Mouse (Mus musculus) CH12.LX (cell line): ENCODE results near the gene Lamc2. TPM values are rescaled to one million over a fixed set of nuclear protein-coding genes. Genes with fewer than 3 reads are reported as not detected.

Experiments
- DNase-seq: peaks from one replicate; pipeline ENCODE4 v3.0.0-alpha.2; 2013; ENCODE audit errors: extremely low read depth
- H3K27ac ChIP-seq: 2 replicates; pipeline ENCODE4 v1.5.1; 2012; ENCODE audit warnings: low read depth, mild to moderate bottlenecking, control low read depth, moderate library complexity; ENCODE audit not compliant: insufficient read depth
- H3K27me3 ChIP-seq: replicated peaks from 2 replicates; pipeline ENCODE3; 2012; ENCODE audit warnings: inconsistent platforms
- H3K36me3 ChIP-seq, 2 experiments: replicated peaks in 1 of 2; 2 replicates each; pipeline versions ENCODE3 to v1.6.1; 2012; ENCODE audit warnings: inconsistent platforms in 1 of 2, low read length in 1 of 2, mild to moderate bottlenecking in 1 of 2, mixed read lengths in 1 of 2, moderate library complexity in 1 of 2; ENCODE audit not compliant: control insufficient read depth in 1 of 2, insufficient read depth in 1 of 2
- H3K4me1 ChIP-seq, 2 experiments: 2 replicates each; pipeline ENCODE4 v1.6.1; 2012; ENCODE audit warnings: inconsistent platforms in 1 of 2, moderate library complexity in 1 of 2; ENCODE audit not compliant: insufficient read depth in 2 of 2, control insufficient read depth in 1 of 2
- H3K4me2 ChIP-seq: 2 replicates; pipeline ENCODE4 v1.6.1; 2012; ENCODE audit warnings: low read depth, mild to moderate bottlenecking, control low read depth; ENCODE audit not compliant: poor library complexity, insufficient read depth, severe bottlenecking
- H3K4me3 ChIP-seq, 3 experiments: fragments of 150-350 bp in 1 of 3; sonication (generic) in 1 of 3; replicated peaks in 1 of 3; 2 replicates each; pipeline versions ENCODE3 to v1.5.1; 2011 to 2012; ENCODE audit warnings: low read depth in 2 of 3, low read length in 2 of 3, mild to moderate bottlenecking in 2 of 3, moderate library complexity in 2 of 3, control low read depth in 1 of 3, improper control_type of control experiment in 1 of 3, inconsistent platforms in 1 of 3, mixed read lengths in 1 of 3; ENCODE audit not compliant: poor library complexity in 1 of 3
- H3K79me2 ChIP-seq: replicated peaks from 2 replicates; pipeline ENCODE4 v1.6.1; 2012; ENCODE audit warnings: mild to moderate bottlenecking, moderate library complexity; ENCODE audit not compliant: control insufficient read depth, poor library complexity, insufficient read depth, severe bottlenecking; ENCODE audit errors: extremely low read depth
- H3K9ac ChIP-seq: 2 replicates; pipeline ENCODE4 v1.6.1; 2012; ENCODE audit warnings: low read depth, mild to moderate bottlenecking, control low read depth, moderate library complexity; ENCODE audit not compliant: insufficient read depth
- H3K9me3 ChIP-seq: replicated peaks from 2 replicates; pipeline ENCODE3; 2012; ENCODE audit warnings: low read length, inconsistent platforms, mixed read lengths
- CTCF ChIP-seq, 2 experiments: IDR thresholded peaks in 1 of 2; conservative IDR thresholded peaks in 1 of 2; 2 replicates each; pipeline ENCODE4 v1.5.1; 2011 to 2012; ENCODE audit warnings: low read depth in 2 of 2, low read length in 2 of 2, improper control_type of control experiment in 1 of 2, inconsistent platforms in 1 of 2, mild to moderate bottlenecking in 1 of 2, moderate library complexity in 1 of 2
- HCFC1 ChIP-seq: IDR thresholded peaks from 2 replicates; pipeline ENCODE4 v1.6.1; 2012; ENCODE audit warnings: low read depth, mild to moderate bottlenecking, inconsistent platforms, low read length, improper control_type of control experiment
- MAX ChIP-seq: IDR thresholded peaks from 2 replicates; pipeline ENCODE4 v1.6.1; 2011; ENCODE audit warnings: low read length, improper control_type of control experiment
- MAZ ChIP-seq: IDR thresholded peaks from 2 replicates; pipeline ENCODE4 v1.6.1; 2012; ENCODE audit warnings: low read depth, mild to moderate bottlenecking, inconsistent platforms, low read length, improper control_type of control experiment, moderate library complexity
- MXI1 ChIP-seq: IDR thresholded peaks from 2 replicates; pipeline ENCODE4 v1.6.1; 2011; ENCODE audit warnings: mild to moderate bottlenecking, low read depth, low read length, improper control_type of control experiment
- NELFE ChIP-seq: IDR thresholded peaks from 2 replicates; pipeline ENCODE4 v1.6.1; 2011; ENCODE audit warnings: low read depth, low read length, improper control_type of control experiment
- SIN3A ChIP-seq: IDR thresholded peaks from 2 replicates; pipeline ENCODE4 v1.6.1; 2012; ENCODE audit warnings: low read length, improper control_type of control experiment, inconsistent platforms
- SMC3 ChIP-seq: IDR thresholded peaks from 2 replicates; pipeline ENCODE4 v1.6.1; 2011; ENCODE audit warnings: low read depth, low read length, improper control_type of control experiment
- TCF12 ChIP-seq: IDR thresholded peaks from 2 replicates; pipeline ENCODE4 v1.6.1; 2014; ENCODE audit warnings: low read depth, mild to moderate bottlenecking, inconsistent platforms, low read length, improper control_type of control experiment
- ZKSCAN1 ChIP-seq: IDR thresholded peaks from 2 replicates; pipeline ENCODE4 v1.6.1; 2012; ENCODE audit warnings: low read depth, inconsistent platforms, low read length, improper control_type of control experiment, borderline replicate concordance
- dilution Hi-C: fragments of 300-500 bp; cut with MboI; formaldehyde crosslinking; loops from 2 replicates; pipeline ENCODE4 v1.14.3; 2020; ENCODE audit warnings: low sequenced_read_pairs; ENCODE audit not compliant: extremely low pct_unique_long_range_greater_than_20kb, extremely low pct_ligation_motif_present
- in situ Hi-C: fragments of 300-500 bp; cut with MboI; formaldehyde crosslinking; loops from 3 replicates; pipeline ENCODE4 v1.14.3; 2019; ENCODE audit warnings: low sequenced_read_pairs, low pct_ligation_motif_present, low pct_unique_long_range_greater_than_20kb, mixed read lengths
- polyA plus RNA-seq: library from polyadenylated mRNA; unstranded; fragments of >175 nt; gene quantifications from 2 replicates; pipeline ENCODE4 v1.2.1, GENCODE M21; 2012; ENCODE audit warnings: low read depth; ENCODE audit not compliant: insufficient read length
- total RNA-seq, 2 experiments: library from RNA; depleted of rRNA; stranded (reverse); fragments of 300-350 nt in 1 of 2; fragments of >200 nt in 1 of 2; gene quantifications; 2 replicates each; pipeline ENCODE4 v1.2.3; 2012 to 2014

Gene Lamc2
- total and polyA plus RNA-seq, 3 experiments = 0.09 to 1.0 (median 0.25) TPM

DNA sequence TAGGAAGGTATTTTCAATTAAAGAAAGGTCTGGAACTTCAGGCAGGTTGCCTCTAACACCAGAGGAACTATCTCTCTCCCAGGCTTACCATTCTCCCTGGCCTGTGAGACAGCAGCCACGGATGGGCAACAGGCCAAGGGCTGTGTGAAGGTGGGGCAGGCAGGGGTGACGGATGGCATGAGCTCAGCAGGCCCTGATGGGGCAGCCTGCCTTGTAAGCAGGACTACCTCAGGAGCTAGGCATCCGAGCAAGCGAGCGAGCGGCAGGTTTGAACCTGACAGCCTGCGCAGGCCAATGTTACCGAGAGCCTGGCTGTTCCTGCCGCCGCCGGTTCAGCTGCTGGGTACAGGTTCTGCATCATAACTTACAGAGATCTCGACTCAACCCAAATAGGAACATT, 11.4 kb downstream of the Lamc2 start:
- H3K9me3 ChIP-seq = no peaks in the 10 kb centered on the region
- no peaks in the 10 kb centered on the region for H3K27me3 ChIP-seq
- H3K79me2 ChIP-seq = no peaks in the 10 kb centered on the region
- H3K4me3 ChIP-seq = no peak overlapping the region
- no peak for TF ChIP-seq ZKSCAN1
- TF ChIP-seq CTCF (conservative IDR thresholded peaks at IDR 0.05 in 1 of 2, IDR thresholded peaks at IDR 0.05 in 1 of 2; ENCODE audit: low read depth in 2 of 2, low read length in 2 of 2) = no peak
- TF ChIP-seq SMC3 = no peak
- TF ChIP-seq SIN3A = no peak
- TF ChIP-seq MAX = no peak
- TF ChIP-seq TCF12 = no peak
- no peak for TF ChIP-seq MAZ
- TF ChIP-seq HCFC1 = no peak
- no peak overlapping the region for H3K9ac ChIP-seq
- in situ Hi-C loops = no loop called here
- H3K4me2 ChIP-seq = no peak overlapping the region
- DNase-seq = no peak
- dilution Hi-C loops = no loop called here
- H3K36me3 ChIP-seq = no peaks in the 10 kb centered on the region
- H3K27ac ChIP-seq = no peak overlapping the region
- no peaks in the 10 kb centered on the region for H3K4me1 ChIP-seq

DNA sequence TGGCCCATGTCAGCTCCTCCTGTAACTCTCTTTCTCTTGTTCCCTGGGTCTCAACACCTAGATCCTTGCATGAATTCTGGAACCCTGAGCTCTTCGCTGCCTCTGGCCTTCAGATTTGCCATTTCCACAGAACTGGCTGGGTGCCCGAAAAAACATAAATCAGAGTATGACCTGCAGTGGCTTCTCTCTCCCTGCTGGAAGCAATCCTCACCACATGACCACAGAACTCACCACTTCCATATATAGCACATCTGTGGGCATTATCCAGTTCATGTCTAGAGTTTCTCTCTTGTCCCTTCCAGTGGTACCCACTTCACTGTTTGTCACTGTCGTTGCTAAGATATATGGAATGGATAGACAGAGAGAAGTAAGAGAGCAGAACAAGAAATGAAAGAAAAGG, 13.0 kb downstream of the Lamc2 start:
- in situ Hi-C loops = no loop called here
- Histone ChIP-seq H3K4me3 (no peak overlapping the region), H3K9me3 (no peaks in the 10 kb centered on the region)
- TF ChIP-seq MAZ = no peak
- TF ChIP-seq, all 38 proteins: peak for 0
- H3K27ac ChIP-seq = no peak overlapping the region
- no peaks in the 10 kb centered on the region for H3K4me1 ChIP-seq
- dilution Hi-C loops = no loop called here
- no peaks in the 10 kb centered on the region for H3K79me2 ChIP-seq
- H3K27me3 ChIP-seq = no peaks in the 10 kb centered on the region
- H3K4me2 ChIP-seq = no peak overlapping the region
- no peaks in the 10 kb centered on the region for H3K36me3 ChIP-seq
- DNase-seq = no peak
- no peak overlapping the region for H3K9ac ChIP-seq

DNA sequence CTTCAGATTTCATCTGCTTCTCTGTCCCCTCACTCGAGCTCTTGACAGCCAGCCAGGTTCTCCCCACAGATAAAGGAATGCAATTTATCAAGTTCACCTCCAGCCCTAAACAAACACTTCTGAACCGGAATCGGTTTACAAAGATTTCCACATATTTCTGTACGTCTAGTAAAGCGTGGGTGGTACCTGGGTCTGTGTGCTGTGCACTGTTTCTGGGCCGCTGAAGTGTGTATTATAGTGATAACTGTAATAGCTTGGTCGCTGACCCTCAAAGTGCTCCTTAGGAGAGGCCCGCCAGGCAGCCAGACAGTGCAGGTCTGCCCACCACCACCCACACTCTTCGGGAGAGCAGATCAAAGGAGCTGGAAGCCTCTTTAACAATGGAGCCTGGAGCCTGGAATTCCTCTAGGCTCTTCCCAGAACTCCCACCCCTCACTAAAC, 13.9 kb downstream of the Lamc2 start:
- Histone ChIP-seq H3K4me3 (no peak overlapping the region), H3K9me3 (no peaks in the 10 kb centered on the region), H3K9ac (no peak overlapping the region), H3K4me1 (no peaks in the 10 kb centered on the region), H3K27me3 (no peaks in the 10 kb centered on the region), H3K27ac (no peak overlapping the region), H3K4me2 (no peak overlapping the region), H3K36me3 (no peaks in the 10 kb centered on the region), H3K79me2 (no peaks in the 10 kb centered on the region)
- in situ Hi-C loops (no loop called here), dilution Hi-C loops (no loop called here)
- no peak for TF ChIP-seq MAX
- TF ChIP-seq MXI1 = no peak
- no peak for TF ChIP-seq MAZ
- no peak for TF ChIP-seq NELFE
- no peak for DNase-seq
